Mouse (Mus musculus): ENCODE measurements around the gene Egfl6.

The Egfl6 gene

GRCm38 (mm10) chrX:166516631-166517030 is 68.9 kb downstream of the Egfl6 start:
- no peak for DNase-seq

- no peak for DNase-seq
These were observed 69.6 kb downstream of the Egfl6 start for GRCm38 (mm10) chrX:166515923-166516322.

GRCm38 (mm10) chrX:166514035-166514434 is 71.5 kb downstream of the Egfl6 start:
- peak; percentile 35 to 52 for DNase-seq

GRCm38 (mm10) chrX:166512071-166512470 is 73.4 kb downstream of the Egfl6 start:
- no peak for DNase-seq

DNA sequence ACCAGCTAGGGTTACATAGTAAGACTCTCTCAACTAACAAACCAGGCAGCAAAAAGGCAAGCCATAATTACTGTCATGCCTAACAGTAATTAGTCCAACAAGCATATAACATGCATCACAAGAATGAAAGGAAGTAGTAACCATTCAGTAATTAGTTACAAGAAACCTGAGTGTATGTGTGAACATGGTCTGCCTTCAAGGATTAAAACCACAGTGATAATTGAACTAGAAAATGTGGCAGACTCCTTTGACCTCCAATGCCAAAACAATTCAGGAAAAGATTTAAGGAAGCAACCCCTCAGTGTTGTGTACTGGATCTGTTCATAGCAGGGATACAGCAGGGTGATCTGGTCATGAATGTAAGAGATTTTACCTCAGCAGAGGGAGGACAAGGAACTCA is 74.4 kb downstream of the Egfl6 start:
- no peak for DNase-seq

DNA sequence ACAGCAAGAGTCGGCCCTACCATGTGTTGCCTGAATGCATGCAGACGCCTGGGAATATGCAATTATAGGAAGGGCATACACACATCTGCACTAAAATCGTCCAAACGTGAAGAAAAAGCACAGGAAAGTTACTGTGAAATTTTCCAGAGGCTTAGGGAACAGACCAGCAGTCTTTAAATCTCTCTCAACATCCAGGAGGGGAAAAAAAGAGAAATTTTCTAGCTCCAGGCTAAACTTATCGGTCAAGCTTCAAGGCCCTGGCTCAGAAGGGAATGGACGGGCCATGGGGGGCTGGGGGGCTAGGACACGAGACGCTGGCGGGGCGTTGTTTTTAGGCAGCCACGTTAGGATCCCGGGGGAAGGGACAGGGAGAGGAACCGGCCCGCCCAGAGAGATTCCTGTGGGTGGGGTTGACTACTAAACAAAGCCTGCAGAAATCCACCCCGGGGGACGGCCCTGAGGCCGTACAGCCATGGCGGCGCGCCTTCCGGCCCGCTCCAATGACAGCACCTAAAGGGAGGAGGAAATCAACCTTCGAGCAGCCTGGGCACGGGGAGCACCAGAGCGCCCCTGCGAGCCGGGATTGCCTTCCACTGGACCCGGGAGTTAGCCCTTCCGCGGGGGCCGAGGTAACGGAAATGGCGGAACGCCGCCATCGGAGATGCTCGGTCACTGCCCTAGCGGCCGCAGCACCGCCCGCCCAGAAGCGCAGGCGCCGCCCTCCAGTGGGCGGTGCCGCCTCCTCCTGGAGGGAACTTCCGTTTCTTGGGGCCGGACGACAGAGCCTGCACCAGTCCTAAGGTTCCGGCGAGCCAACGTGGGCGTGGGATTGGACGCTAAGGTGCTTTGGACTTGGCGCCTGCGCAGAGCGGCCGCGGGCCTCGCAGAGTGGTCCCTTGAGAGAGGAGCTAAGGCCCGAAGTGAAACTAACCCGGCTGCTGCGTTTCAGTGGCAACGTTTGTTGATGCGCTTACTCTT is 75.5 kb downstream of the Egfl6 start:
- peak; percentile 92 to 96 for DNase-seq

- no peak for DNase-seq
These were observed 81.1 kb downstream of the Egfl6 start for GRCm38 (mm10) chrX:166504421-166504820.

DNA sequence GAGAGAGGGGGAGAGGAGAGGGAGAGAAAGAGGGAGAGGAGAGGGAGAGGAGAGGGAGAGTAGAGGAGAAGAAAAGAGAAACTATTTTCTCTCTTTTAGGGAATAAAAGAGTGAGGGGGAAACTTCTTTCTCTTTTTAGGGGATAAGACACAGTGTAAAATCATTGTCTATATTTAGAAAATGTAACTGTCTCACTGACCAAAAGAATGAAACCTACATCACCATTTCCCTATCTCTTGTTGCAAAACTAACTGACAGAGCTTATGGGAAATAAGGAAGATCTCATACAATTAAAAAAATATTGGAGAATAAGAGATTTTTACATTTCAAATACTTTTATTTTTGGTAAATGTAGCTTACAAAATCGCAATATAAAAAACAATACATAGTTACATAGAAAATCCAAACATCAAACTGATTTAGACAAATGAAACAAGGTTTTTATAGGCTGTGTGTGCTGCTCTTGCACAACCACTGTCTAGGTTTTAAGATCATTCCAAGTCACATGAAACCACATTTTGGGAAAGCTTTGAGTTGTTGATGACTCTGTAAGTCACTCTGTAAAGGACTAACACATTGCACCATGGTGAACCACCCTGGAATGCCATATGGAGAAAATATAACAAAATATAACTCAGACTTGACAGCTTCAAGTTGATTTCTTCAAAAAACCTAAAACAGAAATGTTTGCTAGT is 85.9 kb downstream of the Egfl6 start:
- DNase-seq: no peak

DNA sequence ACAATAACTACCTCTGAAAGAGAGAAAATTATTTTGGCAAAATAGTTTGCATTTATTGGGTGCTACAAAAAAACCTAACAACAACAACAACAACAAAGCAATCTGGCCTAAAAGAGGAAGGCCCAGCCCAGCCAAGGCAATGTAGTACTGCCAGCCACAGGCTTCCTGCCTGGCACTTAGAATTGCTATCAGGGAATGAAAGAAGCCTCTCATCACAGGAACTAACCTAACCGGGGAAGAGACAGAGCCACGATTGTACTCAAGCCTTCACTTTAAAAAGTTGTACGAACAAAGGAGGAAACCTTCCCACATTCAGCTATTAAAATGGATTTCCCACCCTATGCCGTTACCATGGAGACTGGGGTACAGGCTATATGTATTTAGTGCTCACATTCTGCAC is 87.7 kb downstream of the Egfl6 start:
- no peak for DNase-seq

DNA sequence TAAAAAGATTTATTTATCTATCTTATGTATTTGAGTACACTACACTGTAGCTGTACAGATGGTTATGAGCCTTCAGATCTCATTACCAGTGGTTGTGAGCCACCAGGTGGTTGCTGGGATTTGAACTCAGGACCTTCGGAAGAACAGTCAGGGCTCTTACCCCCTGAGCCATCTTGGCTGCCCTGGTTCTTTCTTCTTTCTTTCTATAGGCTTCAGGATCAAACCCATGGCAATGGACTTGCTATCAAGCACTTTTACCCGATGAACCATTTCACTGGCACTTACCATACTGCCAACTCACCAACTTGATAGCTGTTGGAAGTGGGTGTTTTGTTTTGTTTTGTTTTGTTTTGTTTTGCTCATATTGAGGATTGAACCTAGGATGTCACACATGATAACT is 90.5 kb downstream of the Egfl6 start:
- no peak for DNase-seq

DNA sequence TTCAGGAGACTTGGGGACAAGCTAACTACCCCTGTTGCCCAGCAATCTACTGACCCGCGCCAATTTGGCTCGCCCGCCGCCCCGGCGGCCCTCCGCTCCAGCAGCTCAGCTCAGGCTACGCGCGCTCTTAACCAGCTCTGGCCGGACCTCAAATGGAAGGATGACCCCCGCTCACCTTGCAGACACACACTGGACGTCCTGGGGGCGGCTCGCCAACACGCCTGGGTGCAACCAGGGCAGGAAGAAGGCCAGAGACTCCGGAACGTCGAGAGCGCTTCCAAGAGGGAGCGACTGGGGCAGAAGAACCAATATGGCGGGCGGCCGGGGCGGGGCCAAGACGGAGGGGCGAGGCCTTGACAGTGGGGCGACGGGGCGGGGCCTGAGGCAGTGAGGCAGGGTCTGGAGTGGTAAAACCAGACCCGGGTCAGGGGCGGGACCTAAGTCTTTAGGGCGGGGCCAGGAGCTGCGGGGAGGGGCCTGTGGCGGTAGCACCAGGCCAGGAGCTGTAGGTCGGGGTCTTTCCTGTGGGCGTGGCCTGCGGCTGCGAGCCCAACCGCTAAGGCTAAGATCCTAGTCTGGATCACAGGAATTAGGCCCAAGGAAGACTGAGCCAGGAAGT is 106.0 kb downstream of the Egfl6 start, which contains the start of gene Rab9:
TSS of gene Rab9 (minus strand) at position 503 of the 619 bp plus-strand sequence.
- peak; percentile 97 for DNase-seq

DNA sequence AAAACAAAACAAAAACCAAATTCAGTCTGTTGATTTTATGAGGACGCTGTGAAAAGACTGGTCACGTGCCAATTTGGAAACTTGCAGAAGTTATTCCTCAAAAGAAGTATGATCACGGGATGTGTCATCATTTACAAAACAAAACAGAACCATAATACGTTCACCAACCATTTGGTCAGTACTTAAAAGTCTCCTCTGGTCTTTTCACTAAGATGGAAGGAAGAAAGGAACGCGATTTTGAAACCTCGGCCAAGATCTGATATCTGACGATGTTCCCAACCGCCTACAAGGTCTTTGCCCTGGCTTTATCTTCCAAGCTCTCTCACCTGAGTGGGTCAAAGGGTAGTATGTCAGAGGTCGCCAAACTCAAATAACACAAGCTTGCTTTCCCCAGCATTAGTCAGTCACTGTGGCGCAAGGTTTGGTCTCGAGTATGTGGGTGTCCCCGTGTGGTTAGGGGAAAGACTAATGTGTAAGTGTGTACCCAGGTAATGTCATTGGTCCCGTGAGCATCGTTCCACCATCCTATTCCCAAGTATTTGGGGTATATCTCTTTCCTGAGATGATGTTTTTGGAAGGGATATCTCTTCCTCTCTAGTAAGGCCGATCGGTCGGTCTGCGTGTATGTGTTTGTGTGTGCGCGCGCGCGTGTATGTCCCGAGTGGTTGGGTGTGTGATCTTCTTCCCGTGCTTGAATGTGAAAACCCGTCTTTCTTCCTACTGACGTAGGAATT is 106.7 kb downstream of the Egfl6 start:
- peak in 1 of 2 experiments; percentile 3 for DNase-seq

DNA sequence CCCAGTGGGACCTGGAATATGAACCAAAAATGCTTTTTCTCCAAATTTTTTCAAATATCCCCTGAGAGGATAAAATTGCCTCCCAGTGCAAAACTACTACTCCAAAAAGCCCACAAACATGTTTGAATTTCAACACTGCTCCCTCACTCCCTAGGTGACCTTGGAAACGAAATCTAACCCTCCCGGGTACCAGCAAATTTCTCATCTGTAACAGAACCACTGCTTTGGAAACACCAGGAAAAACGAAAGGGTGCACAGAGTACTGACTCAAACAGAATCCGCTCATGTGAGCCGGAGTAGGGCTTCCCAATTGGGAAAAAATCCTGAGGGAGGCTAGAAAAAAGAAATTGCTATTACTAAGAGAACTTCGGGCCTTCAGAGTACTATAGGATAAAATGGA is 108.1 kb downstream of the Egfl6 start:
- no peak for DNase-seq

All from kidney, postnatal 4 days (tissue).